Mouse (Mus musculus) E14TG2a.4 (cell line): ENCODE results near the gene Limk2.

Experiments
- CTCF ChIP-seq: conservative IDR thresholded peaks from 2 replicates; pipeline ENCODE4 v1.5.1; 2014; ENCODE audit warnings: low read length
- POU5F1 ChIP-seq: IDR thresholded peaks from 2 replicates; pipeline ENCODE4 v1.6.1; 2014; ENCODE audit warnings: low read length, borderline replicate concordance

GRCm38 (mm10) chr11:3370162-3370561 is 38.8 kb downstream of the Limk2 start:
- TF ChIP-seq CTCF (no peak), POU5F1 (no peak)
